Mouse (Mus musculus): Measurements from ENCODE around the gene Gm21750.
"Not testable (repeated sequence)": the region's sequence is repeated elsewhere in the genome, so short reads cannot be mapped to it uniquely, and the experiment has no call there.

The Gm21750 gene

DNA sequence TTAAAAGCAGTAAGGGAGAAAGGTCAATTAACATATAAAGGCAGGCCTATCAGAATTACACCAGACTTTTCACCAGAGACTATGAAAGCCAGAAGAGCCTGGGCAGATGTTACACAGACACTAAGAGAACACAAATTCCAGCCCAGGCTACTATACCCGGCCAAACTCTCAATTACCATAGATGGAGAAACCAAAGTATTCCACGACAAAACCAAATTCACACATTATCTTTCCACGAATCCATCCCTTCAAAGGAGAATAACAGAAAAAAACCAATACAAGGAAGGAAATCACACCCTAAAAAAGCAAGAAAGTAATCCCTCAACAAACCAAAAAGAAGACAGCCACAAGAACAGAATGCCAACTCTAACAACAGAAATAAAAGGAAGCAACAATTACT is at the start of gene Gm21750:
TSS of gene Gm21750 (plus strand) at position 301 of the 400 bp plus-strand sequence.
- DNase-seq, result not testable (repeated sequence)

DNA sequence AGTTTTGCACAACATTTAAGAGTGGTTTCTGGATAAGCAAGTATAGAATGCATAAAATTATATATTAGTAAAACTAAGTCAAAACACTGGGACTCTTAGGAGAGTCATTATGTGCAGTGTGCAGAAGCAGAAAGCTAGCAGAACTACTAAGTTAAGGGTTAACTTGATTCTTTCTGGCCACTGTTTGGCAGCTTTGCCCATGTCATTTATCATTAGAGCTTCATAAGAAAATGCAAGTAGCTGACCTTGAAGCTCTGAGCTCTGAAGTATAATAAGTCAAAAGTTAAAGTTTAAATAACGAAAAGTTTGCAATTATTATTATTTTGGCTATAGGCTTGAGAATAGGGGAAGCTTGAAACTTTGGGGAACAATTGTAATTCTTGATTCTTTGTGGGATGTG is 46.1 kb upstream of the Gm21750 start:
- not testable (repeated sequence) for DNase-seq

DNA sequence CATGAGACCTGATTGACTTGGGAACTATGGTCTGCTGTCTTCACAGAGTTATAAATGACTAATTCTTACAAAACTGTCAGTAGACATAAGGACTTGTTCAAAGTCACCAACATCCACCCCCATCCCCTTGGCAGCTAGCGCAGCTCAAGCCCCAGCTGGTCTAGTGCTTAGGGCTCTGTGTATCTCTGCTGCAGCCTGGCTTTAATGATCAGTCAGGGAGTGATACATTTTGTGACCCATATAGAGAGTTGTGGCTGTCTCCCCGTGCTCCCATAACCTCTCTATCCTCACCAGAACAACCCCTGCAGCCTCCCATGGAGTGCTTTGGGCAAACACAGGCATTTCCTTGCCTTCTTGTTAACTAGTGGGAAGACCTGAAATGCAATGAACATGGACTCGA is 40.1 kb upstream of the Gm21750 start:
- DNase-seq, result no peak

DNA sequence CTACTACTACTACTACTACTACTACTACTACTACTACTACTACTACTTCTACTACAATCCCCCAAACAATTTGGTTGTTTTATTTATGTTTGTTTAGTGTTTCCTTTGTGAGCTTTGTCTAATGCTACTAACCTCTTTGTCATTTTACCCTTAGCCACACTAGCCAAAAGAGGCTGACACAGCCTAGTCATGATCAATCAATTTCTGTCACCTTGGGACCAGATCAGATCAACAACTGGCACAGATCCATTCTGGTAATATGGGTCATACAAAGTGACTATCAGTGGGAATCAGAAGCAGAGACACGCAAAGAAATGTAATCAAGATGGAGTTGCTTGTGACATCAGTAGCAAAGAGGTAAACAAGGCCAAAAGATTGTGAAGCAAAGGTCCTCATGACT is 38.0 kb upstream of the Gm21750 start:
- no peak for DNase-seq

DNA sequence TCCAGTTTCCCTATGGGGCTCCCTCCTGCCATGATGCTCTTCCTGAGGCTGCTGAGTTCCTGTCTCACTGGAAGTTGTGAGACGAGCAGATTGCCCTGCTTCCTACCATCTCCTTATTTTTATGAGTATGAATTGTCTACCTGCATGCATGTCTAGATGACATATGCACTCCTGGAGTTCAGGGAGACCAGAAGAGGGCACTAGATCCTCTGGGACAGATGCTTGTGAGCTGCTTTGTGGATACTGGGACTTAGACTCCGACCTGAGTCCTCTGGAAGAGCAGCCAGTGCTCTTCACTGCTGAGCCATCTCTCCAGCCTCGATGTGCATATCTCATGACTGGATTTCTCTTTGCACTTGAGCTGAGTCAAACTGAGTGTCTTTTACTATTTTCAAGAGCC is 35.6 kb upstream of the Gm21750 start:
- no peak for DNase-seq

DNA sequence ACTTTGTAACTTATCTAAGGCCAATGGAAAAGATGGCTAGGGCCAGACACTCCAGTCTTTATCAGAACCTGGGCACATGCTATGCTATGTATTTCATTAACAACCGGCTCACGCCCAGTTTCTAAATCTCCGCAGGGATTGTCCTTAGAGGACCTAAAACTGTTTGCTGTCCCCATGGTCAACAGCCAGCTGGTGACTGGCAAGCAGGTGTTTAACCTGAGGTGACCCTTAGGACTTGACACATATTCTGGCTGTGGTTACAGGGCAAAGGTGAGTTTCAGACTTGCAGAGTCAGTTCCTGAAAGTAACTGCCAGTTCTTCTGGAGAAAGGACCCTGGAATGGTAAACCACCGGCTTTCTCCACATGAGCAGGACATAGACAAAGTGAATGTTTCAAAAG is 29.5 kb upstream of the Gm21750 start:
- no peak for DNase-seq

DNA sequence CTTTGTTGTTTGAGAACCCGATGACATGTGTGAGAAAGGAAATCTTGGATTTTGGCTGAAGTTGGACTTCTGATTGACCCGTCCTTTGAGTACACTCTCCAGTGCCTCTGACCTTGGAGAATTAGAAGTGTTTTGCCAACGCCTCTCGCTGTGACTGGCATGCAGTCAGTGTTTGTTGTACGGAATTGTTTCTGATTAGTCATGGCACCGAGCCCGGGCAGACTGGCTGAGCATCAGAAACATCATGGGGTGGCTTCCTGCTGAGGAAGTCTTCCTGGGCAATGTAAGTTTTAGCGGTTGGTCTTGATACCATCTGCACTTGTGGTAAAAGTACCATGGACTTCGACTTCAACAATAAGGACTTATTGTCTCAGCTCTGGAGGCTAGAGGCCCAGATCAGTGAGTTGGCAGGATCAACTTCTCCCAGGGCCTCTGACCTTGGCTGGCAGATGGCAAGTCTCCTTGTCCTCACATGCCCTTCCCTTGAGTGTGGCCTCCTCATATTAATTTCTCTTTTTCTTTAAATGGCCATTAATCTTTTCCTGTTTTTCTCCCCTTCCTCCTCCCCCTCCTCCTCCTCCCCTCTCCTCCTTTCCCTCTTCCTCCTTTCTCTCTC is 28.3 kb upstream of the Gm21750 start:
- no peak for DNase-seq

DNA sequence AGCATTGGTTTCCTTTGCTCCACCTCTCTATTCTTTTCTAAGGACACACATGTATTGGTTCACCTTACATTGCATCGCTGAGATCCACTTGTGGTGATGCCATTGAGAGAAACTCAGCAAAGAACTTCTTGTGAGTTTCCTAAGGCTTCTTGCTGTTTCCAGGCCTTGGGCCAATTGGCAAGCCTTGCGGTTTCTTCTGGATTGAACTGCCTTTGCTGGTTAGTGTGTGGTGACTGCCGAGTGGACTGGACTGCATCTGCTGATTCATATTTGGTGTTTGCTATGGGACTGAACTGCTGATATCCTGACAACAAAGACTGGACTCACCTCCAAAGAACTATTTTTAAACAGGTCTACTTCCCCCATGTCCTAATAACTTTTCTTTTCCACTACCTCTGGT is 26.7 kb upstream of the Gm21750 start:
- no peak for DNase-seq

DNA sequence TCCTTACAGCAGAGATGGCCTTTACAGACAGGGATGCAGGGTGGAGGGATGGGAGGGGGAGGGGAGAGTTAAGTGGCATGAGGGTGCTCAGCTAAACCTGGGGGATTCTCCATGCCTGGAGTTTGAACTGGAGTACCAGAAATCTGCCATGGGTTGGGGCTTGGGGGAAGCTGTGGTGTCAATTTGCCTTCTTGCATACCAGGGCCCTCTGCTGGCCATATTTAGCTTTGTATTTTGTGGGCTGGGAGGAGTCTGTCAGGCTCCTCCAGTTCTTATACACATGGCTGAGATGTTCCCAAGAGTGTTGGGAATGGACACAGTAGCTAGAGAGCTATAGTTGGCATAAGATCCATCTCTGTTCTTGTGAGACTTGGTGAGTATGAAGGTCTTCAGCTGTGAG is 23.6 kb upstream of the Gm21750 start:
- no peak for DNase-seq

DNA sequence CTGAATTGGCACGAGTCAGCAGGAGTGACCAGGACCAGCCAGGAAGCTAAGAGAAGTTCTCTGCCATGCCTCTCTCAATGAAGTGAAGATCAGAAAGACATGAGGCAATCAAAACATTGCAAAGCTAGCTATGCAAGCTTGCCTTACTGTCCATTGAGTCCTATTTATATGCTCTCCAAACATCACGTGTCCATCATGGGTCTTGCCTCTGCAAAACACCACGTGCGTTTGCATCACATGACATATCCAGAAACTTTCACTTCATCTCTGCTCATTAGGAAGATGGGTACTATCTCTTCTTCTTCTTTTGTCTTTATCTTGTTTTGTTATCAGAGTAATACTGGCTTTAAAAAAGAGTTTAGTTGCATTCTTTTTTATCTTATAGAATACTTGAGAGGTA is 10.8 kb upstream of the Gm21750 start:
- no peak for DNase-seq

DNA sequence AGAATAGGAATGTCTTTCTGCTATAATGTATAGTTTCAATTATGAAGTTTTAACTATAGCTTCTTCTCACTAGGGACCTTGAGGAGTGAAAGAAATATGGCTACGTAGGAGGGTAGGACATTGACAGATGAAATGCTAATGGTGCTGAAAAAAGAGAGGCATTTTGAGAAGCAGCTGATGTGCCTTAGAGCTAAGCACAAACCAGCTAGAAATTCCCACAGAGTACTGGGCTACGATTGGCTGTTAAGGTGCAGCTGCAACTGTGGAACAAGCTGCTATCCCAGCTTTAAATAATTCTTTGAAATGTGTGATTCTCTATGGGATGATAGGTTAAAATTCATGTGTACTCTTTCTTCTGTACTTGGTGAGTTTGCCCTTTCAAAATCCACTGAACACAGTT is 9.1 kb downstream of the Gm21750 start:
- DNase-seq, result no peak

DNA sequence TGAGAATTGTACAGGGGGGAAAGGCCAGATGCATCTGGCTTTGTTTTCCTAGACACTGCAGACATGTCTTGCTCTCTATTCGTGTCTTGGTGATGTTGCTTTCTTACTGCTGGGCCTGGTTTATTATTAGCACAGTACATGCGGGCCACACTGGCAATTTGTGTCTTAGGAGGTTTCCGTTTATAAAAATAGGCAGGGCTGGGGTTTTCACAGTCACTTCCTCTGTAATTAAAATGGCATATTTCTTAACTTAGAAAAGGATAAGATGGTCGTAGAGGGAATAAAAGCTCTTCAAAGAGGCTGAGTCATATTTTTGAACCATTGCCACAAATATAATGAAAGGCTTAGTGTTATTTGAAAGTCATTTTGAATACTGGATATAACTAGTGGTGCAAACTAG is 26.7 kb downstream of the Gm21750 start:
- DNase-seq, result no peak

DNA sequence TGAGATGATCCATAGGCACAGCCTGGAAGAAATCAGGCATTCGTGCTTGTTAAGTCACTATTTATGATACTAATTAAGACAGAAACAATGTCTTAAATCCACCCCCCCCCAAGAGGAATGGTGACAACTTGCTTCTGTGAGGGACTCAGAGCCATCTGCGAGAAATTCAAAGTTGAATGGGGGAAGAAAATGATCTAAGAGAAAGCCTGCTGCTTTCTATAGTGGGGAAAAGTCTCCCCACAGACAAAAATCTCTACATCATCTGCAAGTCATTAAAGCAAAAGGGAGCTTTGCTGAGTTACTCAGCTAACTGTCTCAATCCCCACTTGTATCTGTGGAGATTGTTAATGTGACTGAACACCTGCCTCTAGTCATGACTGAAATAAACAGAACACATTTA is 27.4 kb downstream of the Gm21750 start:
- no peak for DNase-seq

DNA sequence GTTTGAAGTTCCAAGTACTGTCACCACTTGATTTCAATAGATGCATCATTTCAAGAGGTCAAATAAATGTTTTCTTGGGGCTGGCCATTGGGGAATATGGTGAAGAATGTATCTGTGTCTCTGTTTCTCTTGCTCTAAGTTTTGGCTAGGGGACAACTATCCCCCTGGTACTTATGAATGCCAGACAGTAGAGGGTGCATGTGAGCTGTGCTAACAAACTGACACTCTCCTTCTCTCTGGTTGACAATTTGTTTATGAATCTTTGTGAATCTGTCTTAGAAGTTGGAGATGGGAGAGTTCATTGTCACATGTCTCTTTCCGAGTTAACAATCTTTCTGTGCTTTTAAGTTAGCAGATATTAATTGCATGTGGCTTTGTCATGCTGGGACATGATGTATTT is 39.2 kb downstream of the Gm21750 start:
- DNase-seq, result no peak

DNA sequence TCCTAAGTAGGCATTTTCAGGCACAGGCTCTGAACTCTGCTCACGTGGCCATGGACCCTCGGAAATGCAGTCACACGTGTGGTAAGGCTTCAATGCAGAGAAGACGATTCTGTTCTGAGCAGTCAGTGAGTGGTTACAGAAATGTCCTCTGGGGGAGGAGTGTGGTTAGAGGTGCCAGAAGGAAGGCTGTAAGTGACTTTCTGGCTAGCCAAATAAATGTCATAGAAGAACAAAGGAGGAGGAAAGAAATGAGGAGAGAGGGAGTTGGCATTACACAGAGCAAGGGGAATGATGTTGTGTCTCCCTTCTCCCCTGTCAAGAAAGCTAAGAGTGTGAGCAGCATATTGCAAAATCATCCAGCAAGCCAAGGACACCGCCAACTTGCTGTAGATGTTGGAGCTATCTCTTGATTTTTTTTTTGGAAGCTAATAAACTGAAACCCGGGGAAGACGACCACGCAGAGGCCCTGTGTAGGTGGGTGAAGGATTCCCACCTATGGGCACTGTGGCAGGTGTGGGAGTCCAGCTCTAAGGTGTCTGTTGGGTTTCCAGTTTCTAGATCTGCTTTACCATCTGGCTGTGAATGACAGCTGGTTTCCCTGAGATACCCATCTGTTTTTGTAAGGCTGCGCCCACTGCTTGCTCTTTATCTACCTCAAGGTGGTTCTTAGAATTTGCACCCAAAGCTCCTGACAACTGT is 48.5 kb downstream of the Gm21750 start:
- no peak for DNase-seq
